Mouse (Mus musculus): ENCODE measurements around the gene Trim40.

DNA sequence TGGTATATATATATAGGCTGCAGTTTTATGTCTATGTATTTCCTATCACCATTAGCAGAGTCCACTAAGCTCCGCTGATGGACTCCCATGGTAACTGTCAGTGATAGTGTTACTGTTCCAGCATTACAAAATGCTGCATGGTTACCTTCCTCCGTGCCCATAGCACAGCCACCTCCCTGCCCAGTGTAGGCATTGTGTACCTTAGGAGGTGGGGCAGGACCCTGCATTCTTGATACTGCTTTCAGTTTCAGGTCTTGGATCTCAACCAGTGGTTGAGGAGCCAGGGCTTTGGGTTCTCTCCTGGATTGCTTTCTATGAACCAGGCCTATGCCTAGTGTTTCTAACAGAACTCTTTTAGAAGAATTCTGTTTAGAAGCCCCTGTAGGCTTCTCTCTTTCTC, 39.9 kb downstream of the Trim40 start:
- TF ChIP-seq CTCF (conservative IDR thresholded peaks at IDR 0.05; ENCODE audit: insufficient read depth, insufficient read length, low read depth, low read length) (no peak), POLR2A (IDR thresholded peaks at IDR 0.05; ENCODE audit: low read depth, low read length) (no peak)

Measured in kidney, adult 2 months (tissue).